Mouse (Mus musculus) C2C12 (cell line): ENCODE data around the gene A2ml1. TPM values are rescaled to one million over a fixed set of nuclear protein-coding genes. Genes with fewer than 3 reads are reported as not detected.
A peak's percentile ranks its signal among the peaks of the same experiment; 100 is the strongest.
"Not testable (repeated sequence)": the region's sequence is repeated elsewhere in the genome, so short reads cannot be mapped to it uniquely, and the experiment has no call there.

Experiments
- H3K27me3 ChIP-seq: one replicate; pipeline ENCODE4 v1.6.1; 2011; ENCODE audit not compliant: control insufficient read depth, insufficient read depth, insufficient read length
- H3K36me3 ChIP-seq: one replicate; pipeline ENCODE4 v1.6.1; 2011; ENCODE audit not compliant: control insufficient read depth, insufficient read depth
- H3K4me3 ChIP-seq: one replicate; pipeline ENCODE4 v1.5.1; 2011; ENCODE audit warnings: mild to moderate bottlenecking, control low read depth; ENCODE audit not compliant: poor library complexity, insufficient read depth, severe bottlenecking
- H3K79me2 ChIP-seq: one replicate; pipeline ENCODE4 v1.6.1; 2011; ENCODE audit not compliant: control insufficient read depth, insufficient read depth
- H3K79me3 ChIP-seq: one replicate; pipeline ENCODE4 v1.6.1; 2011; ENCODE audit warnings: low read depth, control low read depth
- H3ac ChIP-seq: one replicate; pipeline ENCODE3; 2011; ENCODE audit warnings: low read depth; ENCODE audit not compliant: control insufficient read depth, insufficient read length
- CEBPB ChIP-seq: IDR thresholded peaks from one replicate; pipeline ENCODE4 v1.6.1; 2011; ENCODE audit warnings: low read depth, mild to moderate bottlenecking, control low read depth, moderate library complexity
- CTCF ChIP-seq: IDR thresholded peaks from one replicate; pipeline ENCODE4 v1.5.1; 2011; ENCODE audit not compliant: control insufficient read depth, insufficient read depth, insufficient read length
- FOSL1 ChIP-seq: IDR thresholded peaks from one replicate; pipeline ENCODE4 v1.8.0; 2011; ENCODE audit warnings: mild to moderate bottlenecking, low read length; ENCODE audit not compliant: poor library complexity, insufficient read depth, severe bottlenecking
- MAX ChIP-seq: IDR thresholded peaks from one replicate; pipeline ENCODE4 v1.6.1; 2011; ENCODE audit warnings: mild to moderate bottlenecking, control low read depth
- MYOD1 ChIP-seq: IDR thresholded peaks from one replicate; pipeline ENCODE4 v1.6.1; 2011; ENCODE audit warnings: low read depth; ENCODE audit not compliant: control insufficient read depth, insufficient read length
- MYOG ChIP-seq: IDR thresholded peaks from one replicate; pipeline ENCODE4 v1.6.1; 2011; ENCODE audit not compliant: control insufficient read depth, insufficient read length; ENCODE audit errors: extremely low read depth
- USF1 ChIP-seq: IDR thresholded peaks from one replicate; pipeline ENCODE4 v1.6.1; 2011; ENCODE audit warnings: low read depth, mild to moderate bottlenecking, control low read depth, moderate library complexity
- long read RNA-seq, 2 experiments: library from polyadenylated mRNA; unstranded; transcript quantifications; one replicate each; pipeline ENCODE4 v2.0.0; 2019 to 2020
- polyA plus RNA-seq: library from polyadenylated mRNA; unstranded; fragments of >200 nt; fragmentation: generic; extraction: Trizol; gene quantifications from one replicate; pipeline ENCODE4 v1.2.1, GENCODE M21; 2012; ENCODE audit warnings: missing spikeins

The A2ml1 gene
- not detected for polyA plus RNA-seq
- long read RNA-seq, experiment 1 = 0 reads
- long read RNA-seq, experiment 2 = 0 reads

DNA sequence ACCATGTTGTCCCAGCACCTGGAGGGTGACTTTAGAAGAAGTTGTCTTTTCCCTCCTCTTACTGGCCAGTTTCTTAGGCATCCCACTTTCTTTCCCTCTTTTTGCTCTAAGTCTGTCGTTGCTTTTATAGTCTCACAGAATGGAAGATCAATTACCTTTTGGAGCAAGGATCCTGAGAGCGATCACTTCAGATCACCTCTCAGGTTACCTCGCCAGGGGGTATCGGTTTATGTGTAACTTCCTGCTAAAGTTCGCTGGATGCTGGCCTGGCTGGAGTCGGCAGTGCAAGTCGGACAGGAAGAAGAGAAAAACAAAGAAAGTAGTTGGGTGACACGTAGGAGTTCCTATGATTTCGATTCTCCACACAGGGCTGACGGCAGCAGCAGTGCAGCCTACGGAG, at the start of gene A2ml1:
TSS of gene A2ml1 (minus strand) at position 101 of the 400 bp plus-strand sequence.
- Histone ChIP-seq H3K79me2 (no peaks in the 10 kb centered on the region), H3ac (no peak within 1 kb of the TSS), H3K79me3 (no peaks in the 10 kb centered on the region), H3K36me3 (no peaks in the 10 kb centered on the region), H3K27me3 (no peaks in the 10 kb centered on the region), H3K4me3 (no peak within 1 kb of the TSS)
- TF ChIP-seq MAX (no peak), USF1 (no peak), MYOD1 (no peak), CEBPB (no peak)

DNA sequence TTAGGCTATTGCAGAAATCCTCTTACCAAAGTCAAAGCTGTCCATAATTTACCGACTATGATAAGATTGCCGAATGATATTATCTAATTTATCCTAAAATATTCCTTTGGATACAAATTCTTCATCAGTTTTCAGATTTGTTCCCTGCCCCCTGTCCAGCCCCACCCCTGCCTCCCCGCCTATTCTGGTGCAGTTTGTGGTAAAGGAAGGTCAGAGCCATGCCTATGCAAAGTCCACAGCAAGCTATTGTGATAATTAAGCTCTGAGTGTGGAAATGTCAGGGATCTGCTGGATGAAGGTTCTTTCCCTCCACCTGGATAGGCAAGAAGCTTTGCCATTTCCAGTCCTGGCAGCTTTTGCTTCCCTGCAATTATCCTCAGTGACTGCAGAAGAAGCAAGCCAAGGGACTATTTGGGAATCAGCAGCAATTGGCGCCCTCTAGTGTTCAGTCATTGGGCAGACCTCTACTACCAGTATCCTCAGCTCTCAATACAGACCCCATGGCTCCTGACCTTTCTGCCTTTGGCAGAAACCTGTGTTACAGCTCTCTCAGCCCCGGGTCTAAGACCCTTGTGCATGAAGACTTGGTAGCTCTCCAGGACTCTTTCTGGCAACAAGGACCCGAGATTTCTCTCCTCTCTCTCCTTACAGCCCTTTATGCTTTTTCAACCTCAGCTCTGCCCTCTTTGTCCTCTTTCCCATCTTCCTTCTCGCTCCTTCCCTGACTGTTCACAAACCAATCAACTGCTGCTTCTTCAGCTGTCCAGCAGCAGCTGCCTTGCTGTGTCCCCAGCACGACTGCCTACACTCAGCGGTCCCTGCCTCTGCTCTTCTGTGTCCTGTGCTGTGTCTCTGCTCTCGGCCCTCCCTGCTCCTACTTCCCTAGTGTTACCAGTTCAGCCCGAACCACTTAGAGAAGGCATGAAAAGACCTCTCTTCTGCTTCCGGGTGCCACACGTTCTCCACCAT, 48.6 kb upstream of the A2ml1 start:
- TF ChIP-seq CTCF = peak; percentile 27
- not testable (repeated sequence) for H3K27me3 ChIP-seq, H3K4me3 ChIP-seq, H3K79me3 ChIP-seq, H3ac ChIP-seq, H3K36me3 ChIP-seq, H3K79me2 ChIP-seq

DNA sequence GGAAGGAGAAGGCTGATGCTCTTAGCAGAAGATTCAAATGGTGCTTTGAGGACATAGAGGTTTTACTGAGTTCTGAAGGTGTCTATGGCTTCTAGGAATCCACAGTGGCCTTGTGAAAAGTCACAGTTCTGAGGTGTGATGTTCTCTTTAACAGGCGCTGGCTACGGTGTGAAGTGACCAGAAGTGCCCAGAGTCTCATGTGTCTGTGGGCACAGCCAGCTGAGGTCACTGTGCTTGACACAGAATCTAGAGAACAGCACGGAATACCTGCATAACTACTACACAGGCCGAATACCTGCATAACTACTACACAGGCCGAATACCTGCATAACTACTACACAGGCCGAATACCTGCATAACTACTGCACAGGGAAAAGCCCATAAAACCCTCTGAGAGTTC, 43.8 kb upstream of the A2ml1 start:
- not testable (repeated sequence) for H3K79me2 ChIP-seq, H3ac ChIP-seq, H3K4me3 ChIP-seq, H3K27me3 ChIP-seq, H3K36me3 ChIP-seq, H3K79me3 ChIP-seq

DNA sequence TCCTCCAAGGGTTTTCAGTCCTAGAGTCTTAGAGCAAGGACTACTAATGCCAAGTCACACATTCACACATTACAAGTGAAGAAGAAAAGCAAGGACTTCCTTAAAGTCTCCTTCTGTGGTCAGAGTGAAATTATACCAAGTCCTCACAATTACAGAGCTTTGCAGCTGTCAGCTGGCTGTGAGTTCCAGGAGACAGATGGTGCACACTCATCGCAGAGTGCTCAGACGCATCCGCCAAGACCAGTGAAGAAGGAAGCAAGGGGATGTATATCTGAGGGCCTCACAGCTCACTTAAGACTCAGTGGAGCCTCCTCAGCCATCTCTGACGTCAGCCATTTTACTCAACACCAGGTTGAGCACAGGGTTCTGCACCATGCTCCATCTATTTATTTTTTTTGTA, 43.0 kb upstream of the A2ml1 start:
- TF ChIP-seq MAX = no peak
- no peak for TF ChIP-seq MYOG
- no peak for TF ChIP-seq MYOD1
- no peak for TF ChIP-seq USF1
- TF ChIP-seq CEBPB = no peak
- TF ChIP-seq CTCF = no peak
- TF ChIP-seq FOSL1 = no peak
- H3K27me3 ChIP-seq = no peaks in the 10 kb centered on the region
- no peaks in the 10 kb centered on the region for H3K79me2 ChIP-seq
- H3K79me3 ChIP-seq = no peaks in the 10 kb centered on the region
- no peak overlapping the region for H3ac ChIP-seq
- H3K4me3 ChIP-seq = no peak overlapping the region
- no peaks in the 10 kb centered on the region for H3K36me3 ChIP-seq

DNA sequence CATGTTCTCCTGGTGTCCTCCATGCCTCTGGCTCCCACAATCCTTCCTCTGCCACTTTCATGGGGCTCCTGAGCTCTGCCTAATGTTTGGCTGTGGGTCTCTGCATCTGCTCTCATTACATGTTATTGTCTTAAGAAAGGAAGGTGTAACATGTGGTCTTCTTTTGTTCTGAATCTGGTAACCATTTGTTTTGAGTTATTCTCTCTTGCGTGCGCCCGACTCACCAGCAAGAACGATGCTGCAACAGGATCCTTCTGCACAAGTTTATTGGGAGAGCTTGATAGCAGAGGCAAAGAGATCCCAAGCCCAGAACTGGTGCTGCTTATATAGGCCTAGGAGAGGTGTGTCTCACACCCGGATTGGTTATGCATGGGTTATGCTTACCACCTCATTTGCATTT, 42.0 kb upstream of the A2ml1 start, which contains the start of gene Klrb1a:
TSS of gene Klrb1a (minus strand) at position 101 of the 400 bp plus-strand sequence.
- H3ac ChIP-seq, H3K79me3 ChIP-seq, H3K4me3 ChIP-seq, H3K36me3 ChIP-seq, H3K27me3 ChIP-seq, H3K79me2 ChIP-seq: not testable (repeated sequence)

DNA sequence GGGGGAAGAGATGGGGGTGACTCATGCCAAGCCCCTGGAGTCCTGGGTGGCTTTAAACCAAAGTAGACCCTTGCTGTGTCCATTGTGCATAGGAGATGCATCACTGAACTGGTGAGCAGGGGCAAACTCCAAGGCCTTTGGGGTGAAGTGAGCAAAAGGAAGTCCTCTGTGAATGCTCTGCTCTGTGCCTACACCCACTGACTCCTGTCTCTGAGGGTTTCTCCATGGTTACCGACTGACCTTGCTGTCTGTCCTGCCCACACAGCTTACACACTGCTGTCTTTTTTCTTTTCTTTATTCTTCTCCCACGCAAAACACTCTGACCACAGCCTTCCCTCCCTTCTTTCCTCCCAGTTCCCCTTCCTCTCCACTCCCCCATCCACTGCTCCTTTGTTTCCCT, 41.3 kb upstream of the A2ml1 start:
- no peaks in the 10 kb centered on the region for H3K79me3 ChIP-seq
- no peaks in the 10 kb centered on the region for H3K27me3 ChIP-seq
- H3K79me2 ChIP-seq = no peaks in the 10 kb centered on the region
- H3K4me3 ChIP-seq = no peak overlapping the region
- no peak overlapping the region for H3ac ChIP-seq
- no peak for TF ChIP-seq MYOD1
- no peak for TF ChIP-seq MAX
- no peak for TF ChIP-seq CEBPB
- TF ChIP-seq USF1 = no peak
- TF ChIP-seq MYOG = no peak
- TF ChIP-seq FOSL1 = no peak
- TF ChIP-seq CTCF = no peak
- no peaks in the 10 kb centered on the region for H3K36me3 ChIP-seq

DNA sequence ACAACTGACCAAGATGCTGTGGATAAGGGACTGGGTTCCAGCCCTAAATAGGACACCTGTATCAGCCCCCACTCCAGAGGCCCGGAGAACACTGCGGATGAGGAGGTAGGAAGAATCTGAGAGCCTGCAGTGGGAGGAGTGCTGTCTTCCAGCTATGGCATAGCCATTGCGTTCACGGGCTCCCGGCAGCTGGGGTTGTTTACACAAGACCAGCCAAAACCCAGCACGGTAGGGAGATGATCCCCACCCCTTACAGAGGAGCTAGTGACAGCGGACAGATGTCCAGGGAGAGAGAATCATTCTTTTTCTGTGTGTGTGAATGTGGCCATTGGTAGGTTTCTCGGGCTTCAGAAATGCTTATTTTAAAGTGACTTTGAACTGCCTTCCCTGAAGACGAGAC, 24.9 kb upstream of the A2ml1 start:
- H3K79me3 ChIP-seq = no peaks in the 10 kb centered on the region
- H3ac ChIP-seq = no peak overlapping the region
- TF ChIP-seq FOSL1 (no peak), CEBPB (no peak), MYOD1 (no peak), MYOG (no peak), USF1 (no peak), MAX (no peak), CTCF (no peak)
- H3K79me2 ChIP-seq = no peaks in the 10 kb centered on the region
- no peaks in the 10 kb centered on the region for H3K27me3 ChIP-seq
- no peak overlapping the region for H3K4me3 ChIP-seq
- H3K36me3 ChIP-seq = no peaks in the 10 kb centered on the region
